Mouse (Mus musculus) ES-Bruce4 (cell line): ENCODE measurements at regions not wholly inside any gene's neighbourhood (a gene's known extent, or its start where the extent isn't known, plus 50 kb on each side); places are given as distances from the start of the nearest gene placed in this dataset.

Experiments
- H3K27ac ChIP-seq: 2 replicates; pipeline ENCODE4 v1.5.1; 2012; ENCODE audit warnings: low read length, inconsistent platforms; ENCODE audit not compliant: insufficient read depth
- H3K27me3 ChIP-seq: 2 replicates; pipeline ENCODE4 v1.6.1; 2012; ENCODE audit warnings: mild to moderate bottlenecking, low read length, inconsistent platforms; ENCODE audit not compliant: control insufficient read depth, poor library complexity, insufficient read depth, severe bottlenecking
- H3K36me3 ChIP-seq: 2 replicates; pipeline ENCODE4 v1.6.1; 2012; ENCODE audit warnings: inconsistent platforms, mild to moderate bottlenecking, low read length, moderate library complexity; ENCODE audit not compliant: control insufficient read depth, poor library complexity, insufficient read depth, severe bottlenecking
- H3K4me1 ChIP-seq: one replicate; pipeline ENCODE4 v1.8.1; 2011; ENCODE audit warnings: low read length; ENCODE audit not compliant: control insufficient read depth, insufficient read depth
- H3K4me3 ChIP-seq: 2 replicates; pipeline ENCODE4 v1.5.1; 2011; ENCODE audit warnings: low read depth, mild to moderate bottlenecking, low read length
- H3K9ac ChIP-seq: 2 replicates; pipeline ENCODE4 v1.6.1; 2012; ENCODE audit warnings: low read depth, mild to moderate bottlenecking, inconsistent platforms; ENCODE audit not compliant: poor library complexity, severe bottlenecking
- H3K9me3 ChIP-seq: replicated peaks from 2 replicates; pipeline ENCODE4 v1.6.1; 2012; ENCODE audit warnings: mild to moderate bottlenecking, low read length, inconsistent platforms; ENCODE audit not compliant: control insufficient read depth, poor library complexity, insufficient read depth, severe bottlenecking
- CTCF ChIP-seq: IDR thresholded peaks from one replicate; pipeline ENCODE4 v1.8.1; 2011; ENCODE audit warnings: low read depth, low read length
- EP300 ChIP-seq: IDR thresholded peaks from 2 replicates; pipeline ENCODE4 v1.6.1; 2011; ENCODE audit warnings: low read depth, low read length; ENCODE audit not compliant: insufficient read depth
- POLR2A ChIP-seq: IDR thresholded peaks from one replicate; pipeline ENCODE4 v1.8.1; 2011; ENCODE audit warnings: low read length; ENCODE audit not compliant: insufficient read depth

DNA sequence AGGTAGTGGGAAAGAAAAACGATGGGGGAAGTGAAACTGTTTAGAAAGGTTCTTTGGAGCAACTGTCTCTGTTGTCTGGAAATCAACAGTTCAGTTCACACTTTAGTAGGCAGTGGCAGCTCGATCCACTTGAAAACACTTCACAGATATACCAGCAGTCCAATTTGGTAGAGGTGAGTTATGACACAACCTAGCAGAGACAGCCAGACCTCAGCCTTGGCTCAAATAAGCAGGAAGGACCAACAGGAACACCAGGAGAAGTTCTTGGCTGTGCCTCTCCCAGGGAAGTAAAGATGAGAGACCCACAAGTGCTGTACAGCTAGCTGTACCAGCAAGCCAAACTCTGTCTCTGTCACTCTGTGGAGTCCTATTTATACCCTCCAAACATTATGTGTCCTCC, 163.2 kb upstream of the Nampt start:
- H3K9me3 ChIP-seq, result no peaks in the 10 kb centered on the region; the same call in none of the 2 replicates
- no peak overlapping the region for H3K27ac ChIP-seq
- TF ChIP-seq EP300, result no peak
- no peak for TF ChIP-seq CTCF
- H3K4me3 ChIP-seq, result no peak overlapping the region
- H3K27me3 ChIP-seq, result no peaks in the 10 kb centered on the region
- no peaks in the 10 kb centered on the region for H3K36me3 ChIP-seq
- H3K9ac ChIP-seq, result no peak overlapping the region
- H3K4me1 ChIP-seq, result no peaks in the 10 kb centered on the region

- Histone ChIP-seq H3K4me3 (no peak overlapping the region), H3K27me3 (no peaks in the 10 kb centered on the region), H3K27ac (no peak overlapping the region), H3K9me3 (no peaks in the 10 kb centered on the region), H3K36me3 (no peaks in the 10 kb centered on the region), H3K9ac (no peak overlapping the region), H3K4me1 (no peaks in the 10 kb centered on the region)
- TF ChIP-seq POLR2A, result no peak
- TF ChIP-seq EP300, result no peak
- TF ChIP-seq CTCF, result no peak
These were observed 157.4 kb upstream of the Nampt start for GRCm38 (mm10) chr12:32661782-32662413.

DNA sequence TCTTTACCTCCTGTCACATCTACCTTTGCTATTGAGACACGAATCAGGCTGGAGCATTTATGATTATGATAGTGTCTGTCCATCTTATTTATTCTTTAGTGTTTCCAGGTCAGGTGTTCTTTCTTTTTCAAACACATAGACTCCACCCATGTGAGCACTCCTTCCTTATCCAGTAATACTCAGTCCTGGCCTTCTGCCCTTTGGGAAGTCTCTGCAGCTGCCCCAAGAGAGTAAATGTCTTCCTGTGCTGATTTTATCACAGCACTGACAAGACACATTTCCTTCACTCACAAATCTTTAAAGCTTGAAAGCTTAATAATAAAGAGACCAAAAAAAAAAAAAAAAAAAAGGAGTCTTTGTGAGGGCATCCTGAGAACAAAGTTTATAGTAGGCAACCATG, 153.3 kb upstream of the Nampt start:
- Histone ChIP-seq H3K27me3 (no peaks in the 10 kb centered on the region), H3K9me3 (no peaks in the 10 kb centered on the region), H3K27ac (no peak overlapping the region), H3K9ac (no peak overlapping the region), H3K36me3 (no peaks in the 10 kb centered on the region), H3K4me3 (no peak overlapping the region), H3K4me1 (no peaks in the 10 kb centered on the region)
- TF ChIP-seq CTCF (no peak), EP300 (no peak), POLR2A (no peak)

DNA sequence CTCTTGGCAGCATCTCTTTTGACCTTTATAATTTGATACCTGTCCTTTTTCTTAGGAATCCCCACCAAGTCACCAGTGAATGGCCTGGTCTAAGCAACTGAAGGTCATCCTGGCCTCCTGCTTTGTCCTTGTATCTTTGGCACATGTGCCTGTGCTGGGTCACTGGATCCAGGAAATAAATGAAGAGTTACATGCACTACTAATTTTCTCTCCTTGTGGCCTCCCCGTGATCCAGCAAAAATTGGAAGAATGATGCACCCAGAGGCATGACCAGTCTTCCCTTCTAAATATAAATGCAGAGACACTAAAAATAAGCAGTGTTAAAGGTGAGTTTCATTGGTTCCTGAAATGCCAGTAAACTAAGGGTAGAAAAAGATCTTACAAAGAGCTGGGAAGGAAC, 141.4 kb upstream of the Nampt start:
- no peak for TF ChIP-seq POLR2A
- TF ChIP-seq CTCF, result no peak
- no peak for TF ChIP-seq EP300
- H3K9ac ChIP-seq, result no peak overlapping the region
- no peaks in the 10 kb centered on the region for H3K36me3 ChIP-seq
- no peaks in the 10 kb centered on the region for H3K27me3 ChIP-seq
- H3K4me3 ChIP-seq, result no peak overlapping the region
- peaks cover 2% of the 10 kb centered on the region for H3K4me1 ChIP-seq
- H3K27ac ChIP-seq, result no peak overlapping the region
- no peaks in the 10 kb centered on the region for H3K9me3 ChIP-seq

GRCm38 (mm10) chr12:32678756-32679155, 140.6 kb upstream of the Nampt start:
- H3K9ac ChIP-seq, result no peak overlapping the region
- no peak overlapping the region for H3K27ac ChIP-seq
- no peak overlapping the region for H3K4me3 ChIP-seq
- no peaks in the 10 kb centered on the region for H3K36me3 ChIP-seq
- H3K27me3 ChIP-seq, result no peaks in the 10 kb centered on the region
- no peak for TF ChIP-seq CTCF
- no peak for TF ChIP-seq POLR2A
- TF ChIP-seq EP300, result no peak
- H3K9me3 ChIP-seq, result no peaks in the 10 kb centered on the region
- H3K4me1 ChIP-seq, result peaks cover 2% of the 10 kb centered on the region

DNA sequence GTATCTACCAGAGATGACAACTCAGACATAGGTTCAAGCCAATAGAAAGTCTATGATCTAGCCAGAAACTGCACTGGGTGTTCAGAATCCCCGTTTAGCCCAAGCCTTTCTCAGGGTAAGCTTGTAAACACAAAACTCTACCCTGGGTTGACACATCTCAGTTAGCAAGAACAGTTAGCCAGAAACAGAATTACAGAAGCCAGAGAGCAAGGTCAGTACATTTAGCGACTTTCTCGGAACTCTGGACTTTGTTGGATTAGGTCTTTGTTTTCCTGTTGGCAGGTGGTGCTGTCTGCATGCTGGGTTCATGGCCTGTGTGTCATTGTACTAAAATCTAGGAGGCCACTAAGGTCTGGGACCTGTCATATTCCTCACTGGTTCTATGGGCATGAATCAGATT, 137.4 kb upstream of the Nampt start:
- peaks cover 2% of the 10 kb centered on the region for H3K4me1 ChIP-seq
- H3K27me3 ChIP-seq, result no peaks in the 10 kb centered on the region
- H3K36me3 ChIP-seq, result no peaks in the 10 kb centered on the region
- no peak overlapping the region for H3K4me3 ChIP-seq
- no peaks in the 10 kb centered on the region for H3K9me3 ChIP-seq
- no peak overlapping the region for H3K27ac ChIP-seq
- H3K9ac ChIP-seq, result no peak overlapping the region
- TF ChIP-seq CTCF (no peak), EP300 (no peak), POLR2A (no peak)
